Mouse (Mus musculus): Measurements from ENCODE around the gene Smco3. TPM values are rescaled to one million over a fixed set of nuclear protein-coding genes. Genes with fewer than 3 reads are reported as not detected.

Gene Smco3
- polyA plus RNA-seq, 1 experiment from 2014 or later, result not detected

DNA sequence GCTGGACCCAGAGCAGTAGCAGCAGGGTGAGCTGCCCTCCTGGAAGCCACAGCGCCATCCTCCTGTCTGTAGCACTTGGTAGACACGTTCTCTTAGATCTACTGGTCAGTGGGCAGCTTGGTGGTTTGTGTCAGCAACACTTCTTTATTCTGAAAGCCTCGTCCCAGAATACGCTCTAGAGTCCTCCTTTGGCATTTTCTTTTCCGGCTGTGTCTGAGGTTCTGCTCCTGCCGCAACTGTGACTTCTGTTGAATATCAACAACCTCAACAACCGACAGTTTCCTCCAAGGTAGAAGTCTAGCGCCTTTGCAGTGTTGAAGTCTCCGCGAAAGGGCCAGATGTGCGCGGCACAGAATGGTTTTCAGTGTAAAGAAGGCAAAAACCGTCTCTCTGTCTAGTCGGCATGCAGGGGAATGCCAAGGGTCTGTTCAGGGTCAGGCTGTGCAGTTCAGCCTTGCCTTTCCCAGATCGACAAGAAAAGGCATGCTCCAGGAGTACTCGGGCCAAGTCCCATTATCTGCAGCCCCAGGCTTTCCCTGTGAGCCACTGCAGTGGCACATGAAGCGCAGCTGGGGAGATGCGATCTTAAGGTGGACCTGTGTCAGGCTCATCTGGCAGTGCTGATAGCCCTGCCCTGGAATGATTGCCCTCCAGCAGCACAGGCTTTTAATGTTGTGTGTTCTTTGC lies 22.1 kb upstream of the Smco3 start, which contains the start of gene Art4:
Gene Art4, minus strand, starts transcription at position 548 of the 687 bp plus-strand sequence.
- Histone ChIP-seq H3K9me3 (no peaks in the 10 kb centered on the region), H3K36me3 (replicated peaks) (no peaks in the 10 kb centered on the region), H3K4me3 (peak within 1 kb of the TSS; percentile 35), H3K4me1 (peaks cover 40% of the 10 kb centered on the region), H3K27me3 (replicated peaks; ENCODE audit: low read depth, poor library complexity, severe bottlenecking) (no peaks in the 10 kb centered on the region), H3K27ac (replicated peaks) (peak within 1 kb of the TSS; percentile 75)
- DNase-seq (ENCODE audit: low spot score), result peak; percentile 44
- WGBS, result 68% methylated on average over 18 of the region's 18 CpGs

DNA sequence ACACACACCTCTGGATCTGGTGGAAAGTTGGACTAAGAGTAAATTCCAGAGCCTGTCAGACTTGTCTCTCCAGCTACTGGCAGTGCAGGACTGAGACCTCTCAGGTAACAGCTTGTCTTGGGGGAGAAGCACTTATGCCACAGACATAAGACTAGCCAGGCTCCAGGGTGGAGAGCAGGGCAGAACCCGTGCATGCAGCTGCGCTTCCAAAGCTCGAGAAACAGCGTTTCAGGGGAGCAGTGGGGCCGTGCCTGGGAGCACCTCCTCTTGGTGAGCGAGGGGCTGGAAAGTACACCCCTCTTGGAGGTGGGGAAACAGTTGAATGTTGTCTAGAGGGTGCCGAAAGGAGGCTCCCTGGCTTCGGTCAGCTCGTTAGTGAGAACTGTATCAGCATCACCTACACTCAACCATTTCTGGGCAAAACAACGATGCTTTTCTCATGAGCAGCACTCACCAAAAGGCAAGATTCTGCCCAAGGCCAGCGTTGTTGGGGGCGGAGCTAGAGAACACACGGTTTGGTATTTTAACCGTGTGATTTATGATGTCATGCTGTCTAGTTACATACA lies 20.9 kb upstream of the Smco3 start:
- Histone ChIP-seq H3K4me1 (peaks cover 45% of the 10 kb centered on the region), H3K9me3 (no peaks in the 10 kb centered on the region), H3K4me3 (peak overlapping the region; percentile 35), H3K36me3 (replicated peaks) (no peaks in the 10 kb centered on the region), H3K27ac (replicated peaks) (peak overlapping the region; percentile 78), H3K27me3 (replicated peaks; ENCODE audit: low read depth, poor library complexity, severe bottlenecking) (no peaks in the 10 kb centered on the region)
- DNase-seq (ENCODE audit: low spot score), result peak; percentile 21
- 65% methylated on average over 14 of the region's 14 CpGs for WGBS

DNA sequence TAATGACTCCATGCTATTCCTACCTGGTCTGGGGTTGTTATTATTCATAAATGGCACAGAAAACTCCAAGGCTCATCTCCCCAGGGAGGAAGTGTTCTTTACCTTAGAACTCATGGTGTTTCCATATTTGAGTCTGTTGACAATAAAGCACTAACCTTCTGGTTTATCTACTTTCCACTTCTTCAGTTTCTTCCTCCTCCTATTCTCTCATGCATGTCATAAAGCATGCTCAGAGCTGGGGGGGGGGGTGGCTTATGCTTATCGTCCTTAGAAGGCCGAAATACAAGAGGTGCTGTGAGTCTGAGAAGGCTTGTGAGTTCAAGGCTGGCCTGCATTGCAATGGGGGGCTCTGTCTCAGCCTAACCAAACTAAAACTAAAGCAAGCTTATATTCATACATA lies 19.9 kb upstream of the Smco3 start:
- H3K36me3 ChIP-seq (replicated peaks), result no peaks in the 10 kb centered on the region
- H3K27me3 ChIP-seq (replicated peaks; ENCODE audit: low read depth, poor library complexity, severe bottlenecking), result no peaks in the 10 kb centered on the region
- peaks cover 45% of the 10 kb centered on the region for H3K4me1 ChIP-seq
- DNase-seq (ENCODE audit: low spot score), result no peak
- 83% methylated on average over 2 of the region's 2 CpGs for whole genome bisulfite sequencing
- no peak overlapping the region for H3K4me3 ChIP-seq
- H3K9me3 ChIP-seq, result no peaks in the 10 kb centered on the region
- no peak overlapping the region for H3K27ac ChIP-seq (replicated peaks)

DNA sequence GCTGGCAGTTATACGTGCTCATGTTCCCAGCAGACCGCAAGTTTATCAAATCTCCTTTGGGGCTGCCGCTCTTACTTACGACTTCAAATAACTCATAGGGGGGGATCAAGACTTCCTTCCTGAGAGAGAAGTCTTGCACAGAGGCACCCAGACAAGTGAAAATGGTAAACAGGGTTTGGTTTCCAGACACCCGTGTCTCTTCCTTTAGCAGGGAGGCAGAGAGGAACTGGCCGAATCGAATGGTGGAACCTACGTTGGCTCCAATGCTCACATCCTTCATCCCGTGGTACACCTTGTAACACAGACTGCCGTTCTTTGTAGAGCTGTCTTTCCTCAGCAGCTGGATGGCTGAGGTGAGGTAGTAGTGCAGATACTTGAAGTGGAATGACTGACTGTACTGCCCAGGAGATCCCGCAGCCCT lies 19.1 kb upstream of the Smco3 start:
- H3K4me3 ChIP-seq, result no peak overlapping the region
- no peaks in the 10 kb centered on the region for H3K9me3 ChIP-seq
- WGBS, result 91% methylated on average over 11 of the region's 11 CpGs
- H3K4me1 ChIP-seq, result peaks cover 45% of the 10 kb centered on the region
- H3K27ac ChIP-seq (replicated peaks), result no peak overlapping the region
- H3K27me3 ChIP-seq (replicated peaks; ENCODE audit: low read depth, poor library complexity, severe bottlenecking), result no peaks in the 10 kb centered on the region
- no peaks in the 10 kb centered on the region for H3K36me3 ChIP-seq (replicated peaks)
- no peak for DNase-seq (ENCODE audit: low spot score)

DNA sequence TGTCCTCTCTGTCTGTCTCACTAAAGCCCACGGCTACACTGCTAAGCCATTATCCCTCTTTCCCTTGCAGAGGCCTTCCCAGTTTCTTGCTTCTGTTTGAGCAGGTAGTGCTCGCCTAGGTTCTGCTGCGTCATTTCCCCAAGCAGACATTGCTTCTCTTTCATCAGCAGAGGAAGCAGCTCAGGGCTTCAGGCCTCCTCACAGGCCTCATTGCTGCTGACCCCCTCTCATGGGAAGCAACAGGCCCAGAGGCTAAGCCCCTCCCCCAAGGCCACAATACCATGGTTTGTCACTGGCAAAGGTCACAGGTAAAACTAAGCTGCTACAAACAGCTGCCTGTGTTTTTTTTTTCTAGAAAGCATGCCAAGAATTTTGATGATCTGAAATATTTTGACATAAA lies 17.5 kb upstream of the Smco3 start:
- 42% methylated on average over 3 of the region's 3 CpGs for WGBS

DNA sequence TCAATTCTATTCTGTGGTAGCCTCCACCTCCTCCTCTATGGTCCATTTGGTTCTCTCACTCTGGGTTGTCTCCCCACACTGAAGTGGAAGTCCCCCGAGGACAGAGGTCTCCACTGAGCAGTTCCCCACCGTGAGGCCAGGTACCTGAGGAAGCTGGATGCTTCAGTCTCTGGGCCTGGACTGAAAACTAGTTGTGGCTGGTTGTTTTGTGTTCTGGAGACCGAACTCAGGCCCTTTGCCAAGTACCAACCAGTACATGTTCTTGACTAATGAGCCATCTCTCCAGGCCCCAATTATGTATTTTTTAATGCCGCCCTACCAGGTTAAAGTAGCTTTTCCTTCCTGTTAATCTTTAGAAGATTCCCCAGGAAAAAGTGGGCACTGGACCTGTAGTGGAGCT lies 17.1 kb upstream of the Smco3 start:
- Histone ChIP-seq H3K4me3 (no peak overlapping the region), H3K4me1 (peaks cover 34% of the 10 kb centered on the region), H3K36me3 (replicated peaks) (no peaks in the 10 kb centered on the region), H3K27ac (replicated peaks) (peak overlapping the region; percentile 55), H3K9me3 (no peaks in the 10 kb centered on the region), H3K27me3 (replicated peaks; ENCODE audit: low read depth, poor library complexity, severe bottlenecking) (no peaks in the 10 kb centered on the region)
- DNase-seq (ENCODE audit: low spot score), result no peak
- WGBS, result 84% methylated on average over 4 of the region's 4 CpGs

More for the DNA sequence above, 17.5 kb upstream of the Smco3 start:
- peaks cover 38% of the 10 kb centered on the region for H3K4me1 ChIP-seq
- H3K27ac ChIP-seq (replicated peaks), result peak overlapping the region; percentile 55
- no peaks in the 10 kb centered on the region for H3K9me3 ChIP-seq
- H3K36me3 ChIP-seq (replicated peaks), result no peaks in the 10 kb centered on the region
- H3K4me3 ChIP-seq, result no peak overlapping the region
- peak; percentile 60 for DNase-seq (ENCODE audit: low spot score)
- H3K27me3 ChIP-seq (replicated peaks; ENCODE audit: low read depth, poor library complexity, severe bottlenecking), result no peaks in the 10 kb centered on the region

DNA sequence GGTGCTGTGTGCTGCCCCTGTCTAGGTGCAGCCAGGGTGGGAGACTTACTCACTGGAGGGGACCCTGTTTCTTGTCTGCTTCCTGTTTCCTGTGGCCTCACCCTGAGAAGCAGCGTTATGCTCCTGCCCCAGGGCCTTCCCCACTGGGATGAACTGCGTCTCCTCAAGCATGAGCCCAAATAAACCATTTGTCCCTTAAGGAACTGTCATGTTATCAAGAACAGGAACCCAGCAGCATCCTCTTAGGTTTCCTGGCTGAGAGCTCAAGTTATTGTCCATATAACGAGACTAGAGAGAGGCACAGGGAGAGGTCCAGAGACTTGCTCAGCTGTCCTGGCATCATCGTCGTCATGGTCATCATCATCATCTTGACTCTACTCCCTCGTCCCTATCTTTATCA lies 15.0 kb upstream of the Smco3 start:
- Histone ChIP-seq H3K4me1 (peaks cover 20% of the 10 kb centered on the region), H3K27ac (replicated peaks) (no peak overlapping the region), H3K27me3 (replicated peaks; ENCODE audit: low read depth, poor library complexity, severe bottlenecking) (no peaks in the 10 kb centered on the region), H3K4me3 (no peak overlapping the region), H3K9me3 (no peaks in the 10 kb centered on the region), H3K36me3 (replicated peaks) (no peaks in the 10 kb centered on the region)
- 70% methylated on average over 6 of the region's 6 CpGs for WGBS
- no peak for DNase-seq (ENCODE audit: low spot score)

DNA sequence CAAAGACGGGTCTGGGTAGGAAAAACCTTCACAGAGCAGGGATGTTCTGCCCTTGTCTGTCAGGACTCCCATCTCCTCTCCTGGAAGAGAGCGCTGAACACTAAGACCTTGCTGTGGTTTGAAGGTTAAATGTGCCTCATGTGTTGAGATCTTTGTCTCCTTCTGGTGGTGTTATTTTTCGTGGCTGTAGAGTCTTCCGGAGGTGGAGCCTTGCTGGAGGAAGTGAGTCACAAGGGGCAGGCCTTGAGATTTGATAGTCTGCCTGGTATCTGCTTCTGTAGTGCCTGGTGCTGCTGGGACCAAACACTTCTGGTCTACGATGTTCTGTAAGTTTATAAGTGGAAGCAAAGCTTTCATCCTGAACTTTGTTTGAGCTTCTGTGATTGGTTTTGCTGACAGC lies 13.7 kb upstream of the Smco3 start:
- 88% methylated on average over 5 of the region's 5 CpGs for WGBS
- H3K27me3 ChIP-seq (replicated peaks; ENCODE audit: low read depth, poor library complexity, severe bottlenecking), result no peaks in the 10 kb centered on the region

DNA sequence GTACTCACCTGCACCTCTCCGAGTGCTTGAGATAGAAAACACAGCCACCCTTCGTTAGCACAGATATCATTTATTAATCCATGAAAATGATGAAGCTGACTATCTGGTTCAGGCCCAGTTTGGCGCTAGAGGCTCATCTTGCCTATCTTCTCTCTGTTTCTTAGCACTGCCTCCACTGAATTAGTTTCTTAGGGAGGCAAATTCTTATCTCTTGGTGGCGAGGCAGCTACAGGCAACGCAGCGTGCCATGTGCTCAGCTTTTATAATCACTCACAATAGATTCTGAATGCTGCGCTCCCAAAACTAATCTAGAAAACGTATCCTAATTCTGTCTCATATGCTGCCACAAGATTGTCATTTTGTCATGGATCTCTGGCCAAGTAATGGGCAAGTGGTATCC lies 13.1 kb upstream of the Smco3 start:
- Histone ChIP-seq H3K27ac (replicated peaks) (no peak overlapping the region), H3K4me1 (peaks cover 15% of the 10 kb centered on the region), H3K27me3 (replicated peaks; ENCODE audit: low read depth, poor library complexity, severe bottlenecking) (no peaks in the 10 kb centered on the region), H3K36me3 (replicated peaks) (no peaks in the 10 kb centered on the region), H3K4me3 (no peak overlapping the region), H3K9me3 (no peaks in the 10 kb centered on the region)
- DNase-seq (ENCODE audit: low spot score), result no peak
- 91% methylated on average over 8 of the region's 8 CpGs for WGBS

More for the DNA sequence above, 13.7 kb upstream of the Smco3 start:
- Histone ChIP-seq H3K27ac (replicated peaks) (no peak overlapping the region), H3K9me3 (no peaks in the 10 kb centered on the region), H3K36me3 (replicated peaks) (no peaks in the 10 kb centered on the region), H3K4me1 (peaks cover 15% of the 10 kb centered on the region), H3K4me3 (no peak overlapping the region)
- no peak for DNase-seq (ENCODE audit: low spot score)

DNA sequence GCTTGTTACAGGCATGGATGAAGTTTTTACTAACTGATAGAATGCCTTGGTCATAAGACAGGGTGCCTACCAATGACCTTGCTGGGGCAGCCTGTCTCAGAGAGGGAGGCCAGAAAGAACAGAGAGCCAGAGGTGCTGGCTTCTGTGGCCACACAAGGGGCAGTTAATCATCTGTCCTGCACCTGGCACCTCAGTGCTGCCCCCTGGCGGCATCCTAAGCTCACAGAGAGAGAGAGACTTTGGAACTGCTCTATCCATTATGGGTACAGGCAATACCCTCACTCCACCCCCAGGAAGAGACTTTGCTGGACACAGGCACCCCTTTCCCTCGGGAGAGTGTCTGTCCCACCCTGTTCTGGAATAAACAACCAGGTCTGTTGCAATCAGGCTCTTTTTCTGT lies 12.5 kb upstream of the Smco3 start:
- no peaks in the 10 kb centered on the region for H3K36me3 ChIP-seq (replicated peaks)
- H3K27me3 ChIP-seq (replicated peaks; ENCODE audit: low read depth, poor library complexity, severe bottlenecking), result no peaks in the 10 kb centered on the region
- WGBS, result 34% methylated on average over 2 of the region's 2 CpGs
- no peak overlapping the region for H3K27ac ChIP-seq (replicated peaks)
- H3K4me3 ChIP-seq, result no peak overlapping the region
- no peaks in the 10 kb centered on the region for H3K9me3 ChIP-seq
- DNase-seq (ENCODE audit: low spot score), result peak; percentile 65
- peaks cover 9% of the 10 kb centered on the region for H3K4me1 ChIP-seq

DNA sequence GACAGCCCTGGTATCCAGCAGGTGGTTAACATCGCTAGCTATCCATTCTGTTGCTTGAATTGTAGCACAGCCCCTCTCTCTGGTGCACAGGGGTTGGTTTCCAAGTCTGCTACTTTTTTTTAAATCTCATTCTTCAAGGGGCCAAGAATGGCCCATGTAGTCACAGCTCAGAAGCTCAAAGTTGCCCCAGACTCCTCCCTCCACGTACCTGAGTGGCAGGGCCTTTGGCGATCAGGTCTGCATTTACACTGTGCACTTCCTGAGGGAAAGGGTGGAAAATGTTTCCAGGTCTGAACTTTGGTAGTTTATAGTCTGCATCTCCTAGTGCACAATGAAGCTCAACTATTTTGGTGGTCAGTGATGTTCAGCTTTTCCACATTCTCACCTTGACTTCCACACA lies 12.0 kb upstream of the Smco3 start:
- 87% methylated on average over 3 of the region's 3 CpGs for WGBS
- Histone ChIP-seq H3K36me3 (replicated peaks) (no peaks in the 10 kb centered on the region), H3K27me3 (replicated peaks; ENCODE audit: low read depth, poor library complexity, severe bottlenecking) (no peaks in the 10 kb centered on the region), H3K4me1 (peaks cover 4% of the 10 kb centered on the region), H3K27ac (replicated peaks) (no peak overlapping the region), H3K9me3 (no peaks in the 10 kb centered on the region), H3K4me3 (no peak overlapping the region)
- no peak for DNase-seq (ENCODE audit: low spot score)

DNA sequence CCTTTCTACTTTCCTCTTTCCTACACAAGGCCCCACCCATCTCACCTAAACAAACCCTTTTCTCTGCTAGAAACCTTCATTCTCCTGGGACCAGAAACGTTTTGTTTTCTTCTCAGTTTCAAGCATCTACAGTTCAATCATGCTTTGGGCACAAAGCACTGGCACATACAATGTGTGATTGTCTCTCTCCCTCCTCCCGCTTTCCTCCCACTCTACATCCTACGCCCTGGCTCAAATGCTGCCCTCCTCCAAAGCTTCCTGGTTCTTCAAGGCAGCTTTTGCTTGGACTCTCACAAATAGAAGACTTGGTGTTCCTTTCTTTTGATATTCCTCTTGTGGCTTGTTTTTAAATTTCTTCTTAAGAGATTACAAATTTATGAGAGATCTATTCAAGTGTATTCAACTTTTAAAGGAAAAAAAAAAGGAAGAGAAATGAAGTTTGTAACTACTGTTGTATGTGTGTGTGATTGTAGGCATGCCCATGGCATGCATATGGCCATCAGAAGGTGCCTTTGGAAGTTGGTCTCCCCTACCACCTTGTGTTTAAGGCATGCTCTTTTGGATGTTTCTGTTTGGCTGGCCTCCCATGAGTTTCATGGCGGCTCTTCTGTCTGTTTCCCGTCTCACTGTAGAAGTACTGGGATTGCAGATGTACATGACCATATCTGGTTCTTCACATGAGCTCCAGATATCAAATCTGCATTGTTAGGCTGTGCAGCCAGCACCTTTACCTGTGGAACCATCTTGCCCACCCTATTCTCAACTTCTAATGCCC lies 10.6 kb upstream of the Smco3 start:
- Histone ChIP-seq H3K4me3 (no peak overlapping the region), H3K27me3 (replicated peaks; ENCODE audit: low read depth, poor library complexity, severe bottlenecking) (no peaks in the 10 kb centered on the region), H3K27ac (replicated peaks) (no peak overlapping the region), H3K9me3 (no peaks in the 10 kb centered on the region), H3K4me1 (no peaks in the 10 kb centered on the region), H3K36me3 (replicated peaks) (no peaks in the 10 kb centered on the region)
- no peak for DNase-seq (ENCODE audit: low spot score)
- 62% methylated on average over 5 of the region's 5 CpGs for WGBS

DNA sequence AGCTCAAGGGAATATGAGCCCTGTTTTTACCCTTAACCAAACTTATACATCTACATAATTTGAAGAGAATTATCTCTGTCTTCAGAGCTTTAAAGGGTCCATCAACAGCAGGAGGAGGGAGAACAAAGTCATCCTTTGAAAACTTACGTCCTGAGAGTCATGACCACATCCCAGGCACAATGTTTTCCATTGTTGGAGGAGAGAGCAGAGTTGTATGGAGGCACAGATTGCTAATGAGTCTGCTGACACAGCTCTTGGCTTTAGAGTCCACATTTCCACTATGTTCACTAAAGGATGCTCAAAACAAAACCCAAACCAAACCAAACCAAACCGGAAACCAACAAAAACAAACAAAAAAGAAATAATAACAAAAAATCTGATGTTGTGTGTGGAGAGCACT lies 9.7 kb upstream of the Smco3 start:
- H3K9me3 ChIP-seq, result no peaks in the 10 kb centered on the region
- no peaks in the 10 kb centered on the region for H3K4me1 ChIP-seq
- H3K36me3 ChIP-seq (replicated peaks), result no peaks in the 10 kb centered on the region
- no peak for DNase-seq (ENCODE audit: low spot score)
- WGBS, result 53% methylated on average over 2 of the region's 2 CpGs
- H3K4me3 ChIP-seq, result no peak overlapping the region
- H3K27me3 ChIP-seq (replicated peaks; ENCODE audit: low read depth, poor library complexity, severe bottlenecking), result no peaks in the 10 kb centered on the region
- H3K27ac ChIP-seq (replicated peaks), result no peak overlapping the region

All from embryonic facial prominence, embryonic 10.5 days (tissue).